30 mouse cellular contexts compared by ENCODE assay signal in genomic region chr17:67272928-67273327, GRCm38 (mm10).
DNase-seq lines count a peak whose midpoint lies in the region.
"Had no signal": no experiment of that assay in that cellular context is flagged by ENCODE, and none has a peak within 500 bp of the region (broad histone marks: within the 10 kb centered on the region; RNA-seq: fewer than 3 reads in every experiment).

No protein-coding gene starts in this region.

- H3K27me3 ChIP-seq in heart, embryonic 10.5 days (ENCODE audit: insufficient read depth, poor library complexity, severe bottlenecking): no peaks in the 10 kb centered on the region
- H3K27me3 ChIP-seq: embryonic facial prominence, embryonic 13.5 days; forebrain, embryonic 12.5 days; hindbrain, embryonic 12.5 days; limb, embryonic 15.5 days; liver, embryonic 13.5 days; neural tube, embryonic 15.5 days had no signal

- peak; percentile 55 for DNase-seq in gastrocnemius, adult 18-20 months (ENCODE audit: low spot score)
- no peak for DNase-seq in gastrocnemius, postnatal 36 days
- peak; percentile 65 for DNase-seq in heart, adult 8-10 months (ENCODE audit: low spot score)
- no peak for DNase-seq in heart, embryonic 10.5 days (ENCODE audit: low spot score)
- DNase-seq in heart, adult 9 months (ENCODE audit: low spot score in 2 of 2): peak; percentile 61 to 73
- DNase-seq in heart, postnatal 4 days: peak; percentile 33
- DNase-seq in embryo, embryonic 10.5 days (ENCODE audit: low spot score): no peak
- DNase-seq in spleen, postnatal 10 days (ENCODE audit: low spot score in 2 of 2): no peak
- DNase-seq: adrenal gland, postnatal 25 days; cerebellum, adult 11-12 months; cerebellum, adult 9-11 months; forebrain, postnatal 0 days; kidney, adult 8-10 months; kidney, postnatal 4 days; liver, embryonic 13.5 days; lung, adult 18-20 months; midbrain, embryonic 14.5 days; retina, postnatal 1 day; right cerebral cortex, postnatal 14 days; spleen, adult 18-20 months; thymus, adult 2 months; thymus, postnatal 36 days had no signal

- H3K36me3 ChIP-seq in heart, embryonic 10.5 days: no peaks in the 10 kb centered on the region
- H3K36me3 ChIP-seq: embryonic facial prominence, embryonic 13.5 days; forebrain, embryonic 12.5 days; hindbrain, embryonic 12.5 days; limb, embryonic 10.5 days; limb, embryonic 15.5 days; liver, embryonic 13.5 days; neural tube, embryonic 15.5 days had no signal

- no peak overlapping the region for H3K27ac ChIP-seq in heart, embryonic 10.5 days
- H3K27ac ChIP-seq: embryonic facial prominence, embryonic 13.5 days; forebrain, embryonic 12.5 days; hindbrain, embryonic 12.5 days; kidney, postnatal 0 days; limb, embryonic 10.5 days; limb, embryonic 15.5 days; liver, embryonic 13.5 days; neural tube, embryonic 15.5 days had no signal

- peaks cover 6% of the 10 kb centered on the region for H3K4me1 ChIP-seq in heart, embryonic 10.5 days
- H3K4me1 ChIP-seq: forebrain, embryonic 12.5 days; liver, embryonic 13.5 days had no signal

- intact Hi-C loops in gastrocnemius, postnatal 36 days (cut with DNase I): no loop called here

- H3K9me3 ChIP-seq in heart, embryonic 10.5 days: no peaks in the 10 kb centered on the region
- H3K9me3 ChIP-seq: embryonic facial prominence, embryonic 13.5 days; forebrain, embryonic 12.5 days; hindbrain, embryonic 12.5 days; limb, embryonic 10.5 days; limb, embryonic 15.5 days; liver, embryonic 13.5 days; neural tube, embryonic 15.5 days had no signal

- H3K4me3 ChIP-seq in heart, embryonic 10.5 days: no peak overlapping the region
- H3K4me3 ChIP-seq: embryonic facial prominence, embryonic 13.5 days; erythroblast, embryonic 14.5 days; forebrain, embryonic 12.5 days; hindbrain, embryonic 12.5 days; limb, embryonic 10.5 days; limb, embryonic 15.5 days; liver, embryonic 13.5 days; neural tube, embryonic 15.5 days had no signal

Comparison
In these comparisons a context has a peak if more than half of its experiments do, and no peak if none do; other contexts are left out.
1. DNase-seq: peak in gastrocnemius, adult 18-20 months (single experiment), heart, adult 8-10 months (single experiment), heart, adult 9 months (2 of 2) and heart, postnatal 4 days (single experiment); none in gastrocnemius, postnatal 36 days (0 of 2), heart, embryonic 10.5 days (single experiment), embryo, embryonic 10.5 days (single experiment) and spleen, postnatal 10 days (0 of 2).